Mouse (Mus musculus): ENCODE data around the gene Fpgs. TPM values are rescaled to one million over a fixed set of nuclear protein-coding genes. Genes with fewer than 3 reads are reported as not detected.

Gene Fpgs
- polyA plus RNA-seq, 1 experiment from 2014 or later, result 32.7 TPM

GRCm38 (mm10) chr2:32646379-32647056 lies 57.4 kb downstream of the Fpgs start, which contains the start of gene Eng:
Gene Eng (plus strand): TSS chr2:32646595.
- WGBS, result 39% methylated on average over 31 of the region's 31 CpGs
- Histone ChIP-seq H3K36me3 (ENCODE audit: insufficient read depth) (0 out of 2 replicates have a peak, but pooled peaks cover 5% of the 10 kb centered on the region), H3K4me1 (ENCODE audit: insufficient read depth) (peaks cover 6% of the 10 kb centered on the region; the same call in 1 of the 2 replicates), H3K27ac (ENCODE audit: low read depth) (peak within 1 kb of the TSS; percentile 86), H3K4me2 (peak within 1 kb of the TSS; percentile 56), H3K9me3 (ENCODE audit: low read depth, low read length) (no peaks in the 10 kb centered on the region), H3K9ac (peak within 1 kb of the TSS; percentile 67), H3K27me3 (ENCODE audit: insufficient read depth, low read length) (no peaks in the 10 kb centered on the region), H3K4me3 (ENCODE audit: low read depth, low read length) (peak within 1 kb of the TSS; percentile 49)
- TF ChIP-seq CTCF (IDR thresholded peaks at IDR 0.05; ENCODE audit: low read depth), result no peak
- ATAC-seq (ENCODE audit: insufficient read depth) (peak; percentile 82), DNase-seq (peak; percentile 84)

GRCm38 (mm10) chr2:32645647-32646046 lies 58.3 kb downstream of the Fpgs start:
- DNase-seq (no peak), ATAC-seq (ENCODE audit: insufficient read depth) (no peak)
- Histone ChIP-seq H3K4me3 (ENCODE audit: low read depth, low read length) (no peak overlapping the region), H3K9me3 (ENCODE audit: low read depth, low read length) (no peaks in the 10 kb centered on the region), H3K27me3 (ENCODE audit: insufficient read depth, low read length) (no peaks in the 10 kb centered on the region), H3K4me1 (ENCODE audit: insufficient read depth) (peaks cover 6% of the 10 kb centered on the region; the same call in 1 of the 2 replicates), H3K36me3 (ENCODE audit: insufficient read depth) (0 out of 2 replicates have a peak, but pooled peaks cover under 1% of the 10 kb centered on the region), H3K9ac (no peak overlapping the region), H3K27ac (ENCODE audit: low read depth) (peak overlapping the region; percentile 86), H3K4me2 (no peak overlapping the region)
- 58% methylated on average over 3 of the region's 3 CpGs for WGBS
- TF ChIP-seq CTCF (IDR thresholded peaks at IDR 0.05; ENCODE audit: low read depth), result no peak

- Histone ChIP-seq H3K4me2 (no peak overlapping the region), H3K9ac (no peak overlapping the region), H3K9me3 (ENCODE audit: low read depth, low read length) (no peaks in the 10 kb centered on the region), H3K27me3 (ENCODE audit: insufficient read depth, low read length) (no peaks in the 10 kb centered on the region), H3K4me3 (ENCODE audit: low read depth, low read length) (no peak overlapping the region), H3K27ac (ENCODE audit: low read depth) (peak overlapping the region; percentile 30), H3K4me1 (ENCODE audit: insufficient read depth) (peaks cover 6% of the 10 kb centered on the region; the same call in 1 of the 2 replicates), H3K36me3 (ENCODE audit: insufficient read depth) (no peaks in the 10 kb centered on the region)
- no peak for TF ChIP-seq CTCF (IDR thresholded peaks at IDR 0.05; ENCODE audit: low read depth)
- ATAC-seq (ENCODE audit: insufficient read depth), result no peak
- 73% methylated on average over 8 of the region's 8 CpGs for WGBS
- no peak for DNase-seq
Observed at GRCm38 (mm10) chr2:32644799-32645475, 59.0 kb downstream of the Fpgs start.

GRCm38 (mm10) chr2:32644083-32644482 lies 59.9 kb downstream of the Fpgs start:
- TF ChIP-seq CTCF (IDR thresholded peaks at IDR 0.05; ENCODE audit: low read depth), result no peak

GRCm38 (mm10) chr2:32642813-32643212 lies 61.1 kb downstream of the Fpgs start:
- no peak for ATAC-seq (ENCODE audit: insufficient read depth)
- Histone ChIP-seq H3K4me2 (no peak overlapping the region), H3K9ac (no peak overlapping the region), H3K27ac (ENCODE audit: low read depth) (no peak overlapping the region), H3K36me3 (ENCODE audit: insufficient read depth) (no peaks in the 10 kb centered on the region), H3K4me3 (ENCODE audit: low read depth, low read length) (no peak overlapping the region), H3K4me1 (ENCODE audit: insufficient read depth) (peaks cover 9% of the 10 kb centered on the region), H3K27me3 (ENCODE audit: insufficient read depth, low read length) (no peaks in the 10 kb centered on the region), H3K9me3 (ENCODE audit: low read depth, low read length) (no peaks in the 10 kb centered on the region)
- 59% methylated on average over 7 of the region's 7 CpGs for WGBS
- DNase-seq, result no peak
- no peak for TF ChIP-seq CTCF (IDR thresholded peaks at IDR 0.05; ENCODE audit: low read depth)

More at GRCm38 (mm10) chr2:32644083-32644482, 59.9 kb downstream of the Fpgs start:
- Histone ChIP-seq H3K27me3 (ENCODE audit: insufficient read depth, low read length) (no peaks in the 10 kb centered on the region), H3K36me3 (ENCODE audit: insufficient read depth) (no peaks in the 10 kb centered on the region), H3K27ac (ENCODE audit: low read depth) (no peak overlapping the region), H3K4me3 (ENCODE audit: low read depth, low read length) (no peak overlapping the region), H3K4me1 (ENCODE audit: insufficient read depth) (peaks cover 6% of the 10 kb centered on the region; the same call in 1 of the 2 replicates), H3K9ac (no peak overlapping the region), H3K9me3 (ENCODE audit: low read depth, low read length) (no peaks in the 10 kb centered on the region), H3K4me2 (no peak overlapping the region)
- 50% methylated on average over 9 of the region's 9 CpGs for WGBS
- ATAC-seq (ENCODE audit: insufficient read depth) (no peak), DNase-seq (no peak)

GRCm38 (mm10) chr2:32641810-32642209 lies 62.1 kb downstream of the Fpgs start:
- Histone ChIP-seq H3K4me3 (ENCODE audit: low read depth, low read length) (no peak overlapping the region), H3K4me1 (ENCODE audit: insufficient read depth) (peaks cover 12% of the 10 kb centered on the region), H3K27me3 (ENCODE audit: insufficient read depth, low read length) (no peaks in the 10 kb centered on the region), H3K27ac (ENCODE audit: low read depth) (no peak overlapping the region), H3K9me3 (ENCODE audit: low read depth, low read length) (no peaks in the 10 kb centered on the region), H3K9ac (no peak overlapping the region), H3K4me2 (no peak overlapping the region), H3K36me3 (ENCODE audit: insufficient read depth) (no peaks in the 10 kb centered on the region)
- 81% methylated on average over 5 of the region's 5 CpGs for WGBS
- TF ChIP-seq CTCF (IDR thresholded peaks at IDR 0.05; ENCODE audit: low read depth), result no peak
- no peak for DNase-seq
- ATAC-seq (ENCODE audit: insufficient read depth), result no peak

- 51% methylated on average over 6 of the region's 6 CpGs for WGBS
- peaks cover 7% of the 10 kb centered on the region for H3K4me1 ChIP-seq (ENCODE audit: insufficient read depth)
- H3K27me3 ChIP-seq (ENCODE audit: insufficient read depth, low read length), result no peaks in the 10 kb centered on the region
- no peak for DNase-seq
- TF ChIP-seq CTCF (IDR thresholded peaks at IDR 0.05; ENCODE audit: low read depth), result no peak
- no peaks in the 10 kb centered on the region for H3K9me3 ChIP-seq (ENCODE audit: low read depth, low read length)
- H3K27ac ChIP-seq (ENCODE audit: low read depth), result peak overlapping the region; percentile 12; the same call in 1 of the 2 replicates
- no peak overlapping the region for H3K4me3 ChIP-seq (ENCODE audit: low read depth, low read length)
- no peak for ATAC-seq (ENCODE audit: insufficient read depth)
- no peaks in the 10 kb centered on the region for H3K36me3 ChIP-seq (ENCODE audit: insufficient read depth)
- no peak overlapping the region for H3K4me2 ChIP-seq
- no peak overlapping the region for H3K9ac ChIP-seq
Observed at GRCm38 (mm10) chr2:32640550-32641051, 63.3 kb downstream of the Fpgs start.

Data from lung, embryonic 14.5 days (tissue).